Mouse (Mus musculus) hindbrain, embryonic 15.5 days (tissue): ENCODE data around the gene Spn. TPM values are rescaled to one million over a fixed set of nuclear protein-coding genes. Genes with fewer than 3 reads are reported as not detected.

Experiments
- ATAC-seq: fragments of 200-750 bp; cut with Nextera tagmentation; 2 replicates; pipeline ENCODE4 v1.8.0; 2017; ENCODE audit warnings: low read depth, moderate number of reproducible peaks, moderate TSS enrichment; ENCODE audit not compliant: low FRiP score
- H3K27ac ChIP-seq: fragments of 300-500 bp; sonication (generic); replicated peaks from 2 replicates; pipeline ENCODE4 v1.5.1; 2015; ENCODE audit warnings: mild to moderate bottlenecking, inconsistent platforms
- H3K27me3 ChIP-seq: fragments of 300-500 bp; sonication (generic); 2 replicates; pipeline ENCODE4 v1.6.1; 2015; ENCODE audit warnings: control low read depth, inconsistent platforms
- H3K36me3 ChIP-seq: fragments of 300-500 bp; sonication (generic); 2 replicates; pipeline ENCODE4 v1.6.1; 2015; ENCODE audit warnings: control low read depth, inconsistent platforms
- H3K4me1 ChIP-seq: fragments of 300-500 bp; sonication (generic); replicated peaks from 2 replicates; pipeline ENCODE4 v1.6.1; 2015; ENCODE audit warnings: control low read depth, inconsistent platforms
- H3K4me2 ChIP-seq: fragments of 300-500 bp; sonication (generic); 2 replicates; pipeline ENCODE4 v1.6.1; 2015; ENCODE audit warnings: moderate library complexity, mild to moderate bottlenecking, inconsistent platforms
- H3K4me3 ChIP-seq: fragments of 300-500 bp; sonication (generic); 2 replicates; pipeline ENCODE4 v1.5.1; 2015; ENCODE audit warnings: mild to moderate bottlenecking, inconsistent platforms
- H3K9ac ChIP-seq: fragments of 300-500 bp; sonication (generic); 2 replicates; pipeline ENCODE4 v1.6.1; 2015; ENCODE audit warnings: inconsistent platforms
- H3K9me3 ChIP-seq: fragments of 300-500 bp; sonication (generic); 2 replicates; pipeline ENCODE4 v1.6.1; 2016; ENCODE audit warnings: control low read depth, inconsistent platforms
- WGBS: fragments of 180-500 bp; shearing (Covaris S2); methylation state at CpG from one replicate; pipeline ENCODE4 v1.1.7; 2015; 5-methylcytosine and 5-hydroxymethylcytosine counted together
- polyA plus RNA-seq: library from polyadenylated mRNA; unstranded; fragments of >200 nt; fragmentation: Nextera tagmentation; extraction: Ambion mirVana; gene quantifications from 2 replicates; pipeline ENCODE4 v1.2.1, GENCODE M21; 2015

Spn gene
- polyA plus RNA-seq, 1 experiment from 2014 or later, result 0.06 TPM

GRCm38 (mm10) chr7:127083689-127084088, 53.9 kb downstream of the Spn start:
- no peaks in the 10 kb centered on the region for H3K9me3 ChIP-seq
- H3K4me3 ChIP-seq, result no peak overlapping the region
- no peak overlapping the region for H3K9ac ChIP-seq
- no peaks in the 10 kb centered on the region for H3K4me1 ChIP-seq
- no peak for ATAC-seq
- H3K4me2 ChIP-seq, result no peak overlapping the region
- H3K27ac ChIP-seq, result no peak overlapping the region
- H3K36me3 ChIP-seq, result no peaks in the 10 kb centered on the region
- 87% methylated on average over 4 of the region's 4 CpGs for WGBS
- no peaks in the 10 kb centered on the region for H3K27me3 ChIP-seq

- Histone ChIP-seq H3K9ac (no peak overlapping the region), H3K27me3 (no peaks in the 10 kb centered on the region), H3K4me3 (no peak overlapping the region), H3K27ac (no peak overlapping the region), H3K4me1 (no peaks in the 10 kb centered on the region), H3K9me3 (no peaks in the 10 kb centered on the region), H3K36me3 (no peaks in the 10 kb centered on the region), H3K4me2 (no peak overlapping the region)
- WGBS, result 67% methylated on average over 2 of the region's 2 CpGs
- ATAC-seq, result no peak
Measured at GRCm38 (mm10) chr7:127082995-127083394, 54.6 kb downstream of the Spn start.

- Histone ChIP-seq H3K4me3 (no peak overlapping the region), H3K27me3 (no peaks in the 10 kb centered on the region), H3K9me3 (no peaks in the 10 kb centered on the region), H3K36me3 (no peaks in the 10 kb centered on the region), H3K4me1 (no peaks in the 10 kb centered on the region), H3K4me2 (no peak overlapping the region), H3K27ac (no peak overlapping the region), H3K9ac (no peak overlapping the region)
- no peak for ATAC-seq
- 83% methylated on average over 8 of the region's 8 CpGs for WGBS
Measured at GRCm38 (mm10) chr7:127082271-127082670, 55.4 kb downstream of the Spn start.

Other genes starting within 250 kb of the Spn start
- gene Tmem219, start 214.9 kb downstream of the Spn start, polyA plus RNA-seq, result 28.6 and 30.4 TPM in 2 replicates
- 118 and 130 TPM in 2 replicates for gene Kctd13, start 208.9 kb downstream of the Spn start, polyA plus RNA-seq
- 9.8 and 10.1 TPM in 2 replicates for gene Asphd1, start 188.2 kb downstream of the Spn start, polyA plus RNA-seq
- 49.3 and 55.9 TPM in 2 replicates for gene Sez6l2, start 187.3 kb downstream of the Spn start, polyA plus RNA-seq
- 131 and 140 TPM in 2 replicates for gene Cdipt, start 161.9 kb downstream of the Spn start, polyA plus RNA-seq
- 0.67 and 1.4 TPM in 2 replicates for gene Cdiptos, start 161.7 kb downstream of the Spn start, polyA plus RNA-seq
- gene Mvp, start 123.2 kb downstream of the Spn start, polyA plus RNA-seq, result 4.8 and 5.5 TPM in 2 replicates
- gene Pagr1b, start 121.3 kb downstream of the Spn start, polyA plus RNA-seq, result 0.28 TPM in 1 of 2 replicates, not detected in the other
- gene Pagr1a, start 120.5 kb downstream of the Spn start, polyA plus RNA-seq, result 28.1 and 46.9 TPM in 2 replicates
- gene Gm42742, start 116.7 kb downstream of the Spn start, polyA plus RNA-seq, result 63.3 and 77.5 TPM in 2 replicates
- 54.2 and 62.4 TPM in 2 replicates for gene Prrt2, start 116.6 kb downstream of the Spn start, polyA plus RNA-seq
- 84.0 and 87.3 TPM in 2 replicates for gene Maz, start 110.8 kb downstream of the Spn start, polyA plus RNA-seq
- gene Kif22, start 95.4 kb downstream of the Spn start, polyA plus RNA-seq, result 26.1 and 31.7 TPM in 2 replicates
- gene Zg16, start 50.5 kb downstream of the Spn start, polyA plus RNA-seq, result not detected in 2 replicates
- gene AI467606, start 46.5 kb downstream of the Spn start, polyA plus RNA-seq, result 2.0 and 3.3 TPM in 2 replicates
- gene Qprt, start 15.6 kb downstream of the Spn start, polyA plus RNA-seq, result 0.70 and 1.1 TPM in 2 replicates
- 72.1 and 72.3 TPM in 2 replicates for gene Cd2bp2, start 58.2 kb upstream of the Spn start, polyA plus RNA-seq
- 37.2 and 38.8 TPM in 2 replicates for gene Tbc1d10b, start 70.6 kb upstream of the Spn start, polyA plus RNA-seq
- gene Mylpf, start 71.1 kb upstream of the Spn start, polyA plus RNA-seq, result 4.9 and 5.0 TPM in 2 replicates
- 51.9 and 56.2 TPM in 2 replicates for gene Zfp553, start 95.2 kb upstream of the Spn start, polyA plus RNA-seq
- 18.4 and 19.3 TPM in 2 replicates for gene Sept1, start 95.3 kb upstream of the Spn start, polyA plus RNA-seq
- gene Zfp771, start 106.5 kb upstream of the Spn start, polyA plus RNA-seq, result 72.0 and 80.9 TPM in 2 replicates
- 122 TPM in 2 replicates for gene Dctpp1, start 122.9 kb upstream of the Spn start, polyA plus RNA-seq
- 61.5 and 63.7 TPM in 2 replicates for gene Sephs2, start 136.2 kb upstream of the Spn start, polyA plus RNA-seq
- 0.17 and 0.39 TPM in 2 replicates for gene Itgal, start 158.4 kb upstream of the Spn start, polyA plus RNA-seq
- gene Zfp768, start 207.8 kb upstream of the Spn start, polyA plus RNA-seq, result 17.7 and 20.4 TPM in 2 replicates
- 8.4 and 8.8 TPM in 2 replicates for gene Zfp747, start 238.2 kb upstream of the Spn start, polyA plus RNA-seq
- 3.9 and 5.1 TPM in 2 replicates for gene 9130019O22Rik, start 249.3 kb upstream of the Spn start, polyA plus RNA-seq